20 mouse cellular contexts compared by ENCODE assay signal in the genomic region with DNA sequence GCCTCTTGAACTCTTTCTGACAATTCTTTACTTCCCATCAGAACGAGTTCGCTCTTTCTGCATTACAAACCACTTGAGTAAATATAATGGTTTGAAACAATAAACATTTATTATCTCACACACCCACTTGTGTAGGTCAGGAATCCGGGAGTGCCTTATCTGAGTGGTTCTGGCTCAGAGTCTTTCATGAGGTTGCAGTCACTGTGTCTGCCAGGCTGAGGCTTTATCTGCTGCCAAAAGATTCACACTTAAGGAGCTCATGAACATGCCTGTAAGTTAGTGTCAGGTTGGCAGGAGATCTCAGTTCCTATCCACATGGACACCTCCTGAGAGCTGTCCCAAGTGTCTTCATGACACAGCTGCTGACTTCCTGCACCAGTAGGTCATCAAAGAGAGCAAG. TPM values are rescaled to one million over a fixed set of nuclear protein-coding genes. Genes with fewer than 3 reads are reported as not detected.
DNase-seq lines count a peak whose midpoint lies in the region; ATAC-seq and TF ChIP-seq lines count a peak whose summit lies in the region.
"Had no signal": no experiment of that assay in that cellular context is flagged by ENCODE, and none has a peak within 500 bp of the region (broad histone marks: within the 10 kb centered on the region; RNA-seq: fewer than 3 reads in every experiment).

No protein-coding gene starts in this region.

- H3K27ac ChIP-seq in liver, embryonic 11.5 days (ENCODE audit: low read depth, low read length): no peak overlapping the region
- H3K27ac ChIP-seq in intestine, embryonic 16.5 days (ENCODE audit: low read length): peak overlapping the region; percentile 78
- peak overlapping the region; percentile 17; the same call in 1 of the 2 replicates for H3K27ac ChIP-seq in small intestine, adult 2 months (ENCODE audit: insufficient read depth, low read depth, low read length)
- H3K27ac ChIP-seq: forebrain, embryonic 10.5 days; hindbrain, postnatal 0 days; limb, embryonic 15.5 days; midbrain, embryonic 10.5 days; neural tube, embryonic 12.5 days had no signal

- no peak overlapping the region for H3K4me2 ChIP-seq in liver, embryonic 11.5 days
- H3K4me2 ChIP-seq in intestine, embryonic 16.5 days (ENCODE audit: low read depth, low read length): no peak overlapping the region
- H3K4me2 ChIP-seq: limb, embryonic 15.5 days; neural tube, embryonic 12.5 days had no signal

- H3K9ac ChIP-seq in liver, embryonic 11.5 days (ENCODE audit: low read depth, low read length): no peak overlapping the region
- H3K9ac ChIP-seq in intestine, embryonic 16.5 days (ENCODE audit: low read depth, low read length): no peak overlapping the region
- H3K9ac ChIP-seq: limb, embryonic 15.5 days; neural tube, embryonic 12.5 days had no signal

- TF ChIP-seq POLR2A in small intestine, adult 2 months (IDR thresholded peaks at IDR 0.05; ENCODE audit: low read depth, low read length): no peak

- H3K36me3 ChIP-seq in liver, embryonic 11.5 days (ENCODE audit: control insufficient read depth, insufficient read depth, low read length): no peaks in the 10 kb centered on the region
- H3K36me3 ChIP-seq in intestine, embryonic 16.5 days (ENCODE audit: control insufficient read depth, insufficient read depth, low read length): no peaks in the 10 kb centered on the region
- no peaks in the 10 kb centered on the region for H3K36me3 ChIP-seq in small intestine, adult 2 months (ENCODE audit: control insufficient read depth, insufficient read depth, low read length)
- H3K36me3 ChIP-seq: forebrain, embryonic 10.5 days; limb, embryonic 15.5 days; midbrain, embryonic 10.5 days; neural tube, embryonic 12.5 days had no signal

- no peak for TF ChIP-seq CTCF in small intestine, adult 2 months (IDR thresholded peaks at IDR 0.05; ENCODE audit: extremely low read depth, insufficient read length, insufficient replicate concordance, low read depth, low read length)

- peaks cover 2% of the 10 kb centered on the region; the same call in 1 of the 2 replicates for H3K4me1 ChIP-seq in liver, embryonic 11.5 days (replicated peaks; ENCODE audit: control insufficient read depth, insufficient read depth, low read length)
- peaks cover 8% of the 10 kb centered on the region for H3K4me1 ChIP-seq in intestine, embryonic 16.5 days (ENCODE audit: control insufficient read depth, insufficient read depth, low read length)
- peaks cover 12% of the 10 kb centered on the region for H3K4me1 ChIP-seq in small intestine, adult 2 months (ENCODE audit: control insufficient read depth, insufficient read depth, insufficient read length, low read length)

- 15% methylated on average over 3 of the region's 3 CpGs for WGBS in liver, embryonic 11.5 days
- WGBS in intestine, embryonic 16.5 days: 42% methylated on average over 3 of the region's 3 CpGs
- 10% methylated on average over 3 of the region's 3 CpGs for WGBS in small intestine, adult 2 months

- no peaks in the 10 kb centered on the region for H3K27me3 ChIP-seq in liver, embryonic 11.5 days (replicated peaks; ENCODE audit: control insufficient read depth, insufficient read depth, low read length)
- H3K27me3 ChIP-seq in intestine, embryonic 16.5 days (replicated peaks; ENCODE audit: control insufficient read depth, insufficient read depth, low read length): no peaks in the 10 kb centered on the region
- no peaks in the 10 kb centered on the region for H3K27me3 ChIP-seq in small intestine, adult 2 months (ENCODE audit: control insufficient read depth, insufficient read depth, low read length)
- H3K27me3 ChIP-seq: CH12.LX; limb, embryonic 15.5 days; neural tube, embryonic 12.5 days had no signal

- no peak for DNase-seq in liver, embryonic 11.5 days (ENCODE audit: low spot score)
- no peak for DNase-seq in liver
- peak; percentile 14 for DNase-seq in c-Kit-positive CD71-positive TER-119-negative erythroid progenitor cells, embryonic 14.5 days (ENCODE audit: low read depth)
- DNase-seq in cerebellum, postnatal 10 days: no peak
- no peak for DNase-seq in adrenal gland, postnatal 25 days
- DNase-seq: adrenal gland, postnatal 10 days; cerebellum, adult 9-10 months; gastrocnemius, postnatal 14 days; kidney, adult 9 months; kidney, postnatal 4 days; right cerebral cortex, postnatal 14 days; thymus, postnatal 14 days had no signal

- ATAC-seq in liver, embryonic 11.5 days (replicated peaks; ENCODE audit: low FRiP score): peak; percentile 79
- ATAC-seq in intestine, embryonic 16.5 days: peak; percentile 71
- ATAC-seq: hindbrain, postnatal 0 days had no signal

- no peaks in the 10 kb centered on the region for H3K9me3 ChIP-seq in liver, embryonic 11.5 days (ENCODE audit: control insufficient read depth, low read length)
- H3K9me3 ChIP-seq in intestine, embryonic 16.5 days (ENCODE audit: control insufficient read depth, low read length): no peaks in the 10 kb centered on the region
- H3K9me3 ChIP-seq: forebrain, embryonic 10.5 days; limb, embryonic 15.5 days; midbrain, embryonic 10.5 days; neural tube, embryonic 12.5 days had no signal

- no peak overlapping the region for H3K4me3 ChIP-seq in liver, embryonic 11.5 days (ENCODE audit: low read depth, low read length)
- no peak overlapping the region for H3K4me3 ChIP-seq in intestine, embryonic 16.5 days (ENCODE audit: low read length)
- H3K4me3 ChIP-seq in small intestine, adult 2 months (ENCODE audit: low read depth, low read length): no peak overlapping the region
- H3K4me3 ChIP-seq: forebrain, embryonic 10.5 days; limb, embryonic 15.5 days; midbrain, embryonic 10.5 days; neural tube, embryonic 12.5 days had no signal

RNA-seq across cellular contexts. Expression of gene Tsc22d2, which starts 47.8 kb away (rescaled TPM):
- 10.6 and 10.7 TPM in 2 replicates for polyA plus RNA-seq in liver, embryonic 11.5 days (2014; fragmentation: Nextera tagmentation; extraction: Ambion mirVana)
- polyA plus RNA-seq in intestine, embryonic 16.5 days (2015; fragmentation: Nextera tagmentation; extraction: Ambion mirVana): 5.0 and 6.1 TPM in 2 replicates
- polyA plus RNA-seq in small intestine, adult 2 months (2012; rRNA removed): 12.6 and 26.8 TPM in 2 replicates
- total RNA-seq in adrenal gland, postnatal 25 days (2021): 34.8 and 37.4 TPM in 2 replicates
